Mouse (Mus musculus) bone marrow, adult 2 months (tissue): ENCODE data around the gene Vars.
"Not testable (repeated sequence)": the region's sequence is repeated elsewhere in the genome, so short reads cannot be mapped to it uniquely, and the experiment has no call there.

Source experiments
- CTCF ChIP-seq: fragments of 200-500 bp; IDR thresholded peaks from 2 replicates; pipeline ENCODE4 v1.5.1; 2011; ENCODE audit warnings: low read length, control low read depth; ENCODE audit not compliant: control insufficient read depth, insufficient read depth
- POLR2A ChIP-seq: fragments of 200-500 bp; IDR thresholded peaks from 2 replicates; pipeline ENCODE4 v1.6.1; 2011; ENCODE audit warnings: low read depth, mild to moderate bottlenecking, control low read depth, low read length, borderline replicate concordance; ENCODE audit not compliant: control insufficient read depth

- not testable (repeated sequence) for TF ChIP-seq CTCF, POLR2A
Measured at GRCm38 (mm10) chr17:34969822-34970221, 31.0 kb upstream of the Vars start, which contains the start of gene Gm20481.
